Mouse (Mus musculus) cerebellum, postnatal 25 days (tissue): ENCODE measurements around the gene Bcl2.

ENCODE experiments used
- DNase-seq, 2 experiments: peaks; one replicate each; pipeline ENCODE4 v3.0.0; 2021; ENCODE audit warnings: mixed read lengths in 2 of 2

Gene Bcl2

GRCm38 (mm10) chr1:106664978-106665377 lies 49.1 kb downstream of the Bcl2 start:
- DNase-seq, result no peak

- DNase-seq, result no peak
Observed at GRCm38 (mm10) chr1:106662486-106662885, 51.6 kb downstream of the Bcl2 start.

GRCm38 (mm10) chr1:106658293-106658847 lies 55.7 kb downstream of the Bcl2 start:
- no peak for DNase-seq

GRCm38 (mm10) chr1:106656207-106656738 lies 57.8 kb downstream of the Bcl2 start:
- DNase-seq, result no peak

- no peak for DNase-seq
Observed at GRCm38 (mm10) chr1:106654254-106654653, 59.8 kb downstream of the Bcl2 start.

- DNase-seq, result no peak
Observed at GRCm38 (mm10) chr1:106653441-106653860, 60.6 kb downstream of the Bcl2 start.

- DNase-seq, result no peak
Observed at GRCm38 (mm10) chr1:106651211-106651610, 62.9 kb downstream of the Bcl2 start.

GRCm38 (mm10) chr1:106650427-106650826 lies 63.6 kb downstream of the Bcl2 start:
- no peak for DNase-seq

- no peak for DNase-seq
Observed at GRCm38 (mm10) chr1:106647336-106647735, 66.7 kb downstream of the Bcl2 start.

- no peak for DNase-seq
Observed at GRCm38 (mm10) chr1:106644566-106644965, 69.5 kb downstream of the Bcl2 start.

- DNase-seq, result no peak
Observed at GRCm38 (mm10) chr1:106643527-106643926, 70.5 kb downstream of the Bcl2 start.

GRCm38 (mm10) chr1:106640577-106640976 lies 73.5 kb downstream of the Bcl2 start:
- DNase-seq, result no peak

- DNase-seq, result no peak
Observed at GRCm38 (mm10) chr1:106637705-106638104, 76.4 kb downstream of the Bcl2 start.

- DNase-seq, result no peak
Observed at GRCm38 (mm10) chr1:106636714-106637113, 77.4 kb downstream of the Bcl2 start.

GRCm38 (mm10) chr1:106633207-106633606 lies 80.9 kb downstream of the Bcl2 start:
- DNase-seq, result no peak

GRCm38 (mm10) chr1:106631869-106632463 lies 82.1 kb downstream of the Bcl2 start:
- DNase-seq, result no peak

- DNase-seq, result no peak
Observed at GRCm38 (mm10) chr1:106630973-106631372, 83.1 kb downstream of the Bcl2 start.

- no peak for DNase-seq
Observed at GRCm38 (mm10) chr1:106629931-106630682, 84.0 kb downstream of the Bcl2 start.

GRCm38 (mm10) chr1:106629470-106629830 lies 84.6 kb downstream of the Bcl2 start:
- no peak for DNase-seq

GRCm38 (mm10) chr1:106628718-106629469 lies 85.2 kb downstream of the Bcl2 start:
- DNase-seq, result no peak

- no peak for DNase-seq
Observed at GRCm38 (mm10) chr1:106628279-106628678, 85.8 kb downstream of the Bcl2 start.

- DNase-seq, result no peak
Observed at GRCm38 (mm10) chr1:106627241-106627640, 86.8 kb downstream of the Bcl2 start.
